Mouse (Mus musculus) c-Kit-positive CD71-negative TER-119-negative erythroid progenitor cells, embryonic 14.5 days (primary cell): ENCODE measurements around the gene Ak8.

Experiments used
- DNase-seq: peaks from one replicate; pipeline ENCODE4 v3.0.0-alpha.2; 2013; ENCODE audit warnings: low read depth

The Ak8 gene

GRCm38 (mm10) chr2:28699361-28700335, at the start of gene Ak8, which contains the start of gene Spaca9:
Gene Ak8, plus strand, starts transcription at chr2:28700164.
Gene Spaca9, minus strand, starts transcription at chr2:28699727.
- peak; percentile 56 for DNase-seq

GRCm38 (mm10) chr2:28650526-28650925, 49.4 kb upstream of the Ak8 start:
- DNase-seq: no peak

DNA sequence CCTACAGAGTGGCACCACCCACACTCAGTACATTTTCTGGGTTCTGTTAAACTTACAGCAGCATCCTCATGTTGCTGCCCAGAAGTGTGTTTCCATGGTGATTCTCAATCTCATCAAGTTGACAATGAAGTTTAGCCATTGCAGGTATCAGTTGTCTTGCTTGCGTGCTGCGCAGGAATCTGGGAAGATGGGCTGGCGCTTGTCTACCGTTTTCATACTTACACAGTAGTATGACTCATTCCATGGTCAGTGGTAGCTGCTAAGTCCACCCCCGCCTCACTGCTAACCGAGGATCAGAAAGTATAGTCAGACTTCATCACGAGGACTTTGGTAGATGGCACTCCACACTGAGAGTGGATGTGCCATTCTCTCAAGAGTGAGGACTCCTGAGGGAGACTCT, 46.6 kb upstream of the Ak8 start:
- DNase-seq: no peak

DNA sequence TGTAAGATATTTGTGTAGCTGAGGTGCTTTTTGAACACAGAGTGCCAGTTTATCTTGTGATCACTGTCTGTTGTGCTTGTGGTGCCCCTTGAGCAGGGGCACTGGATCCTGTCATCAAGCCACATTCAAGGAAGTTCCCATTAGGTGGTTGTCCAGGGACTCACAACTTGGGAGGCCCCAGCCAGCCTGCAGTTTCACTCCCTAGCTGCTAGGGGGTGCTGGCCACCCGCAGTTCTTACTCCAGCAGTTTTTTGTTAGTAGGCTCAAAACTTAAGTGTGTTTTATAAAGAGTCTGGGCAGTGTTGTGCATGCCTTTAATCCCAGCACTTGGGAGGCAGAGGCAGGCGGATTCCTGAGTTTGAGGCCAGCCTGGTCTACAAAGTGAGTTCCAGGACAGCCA, 45.7 kb upstream of the Ak8 start:
- DNase-seq: no peak

GRCm38 (mm10) chr2:28656216-28656615, 43.7 kb upstream of the Ak8 start:
- no peak for DNase-seq

DNA sequence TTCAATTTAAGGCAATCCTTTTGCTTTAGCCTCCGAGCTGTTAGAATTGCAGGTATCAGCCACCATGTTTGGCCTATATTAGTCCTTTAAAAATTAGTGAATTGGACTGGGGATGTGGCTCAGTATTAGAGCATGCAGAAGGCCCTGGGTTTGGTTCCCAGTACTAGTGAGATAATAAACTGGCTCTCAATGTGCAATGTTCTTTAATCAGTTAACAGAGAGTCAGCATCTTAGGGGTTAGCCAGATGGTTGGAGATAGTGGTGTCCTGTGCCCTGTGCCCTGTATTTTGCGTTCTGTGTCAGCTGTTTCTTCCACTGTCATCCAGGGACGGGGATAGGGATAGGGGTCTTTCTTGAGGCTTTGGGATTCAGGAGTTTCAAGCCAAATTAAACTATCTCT, 37.1 kb upstream of the Ak8 start:
- DNase-seq: no peak

DNA sequence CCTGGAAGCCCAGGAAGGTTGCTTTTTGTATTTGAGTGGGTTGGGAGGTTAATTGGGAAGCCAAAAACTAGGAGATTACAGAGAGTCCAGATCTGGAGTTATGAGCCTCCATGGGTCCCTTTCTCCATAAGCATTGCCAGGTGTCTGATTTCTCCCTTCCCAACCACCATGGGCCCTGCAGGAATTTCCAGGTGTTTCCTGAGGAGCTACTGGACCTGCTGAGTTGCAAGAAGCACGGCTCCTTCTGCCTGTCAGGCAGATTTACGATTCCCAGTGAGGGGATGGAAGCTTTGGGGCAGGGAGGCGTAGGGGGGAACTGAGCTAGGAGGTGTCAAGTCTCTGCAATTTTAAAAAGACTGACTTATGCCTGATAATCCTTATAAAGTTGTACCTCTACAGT, 34.1 kb upstream of the Ak8 start:
- no peak for DNase-seq

DNA sequence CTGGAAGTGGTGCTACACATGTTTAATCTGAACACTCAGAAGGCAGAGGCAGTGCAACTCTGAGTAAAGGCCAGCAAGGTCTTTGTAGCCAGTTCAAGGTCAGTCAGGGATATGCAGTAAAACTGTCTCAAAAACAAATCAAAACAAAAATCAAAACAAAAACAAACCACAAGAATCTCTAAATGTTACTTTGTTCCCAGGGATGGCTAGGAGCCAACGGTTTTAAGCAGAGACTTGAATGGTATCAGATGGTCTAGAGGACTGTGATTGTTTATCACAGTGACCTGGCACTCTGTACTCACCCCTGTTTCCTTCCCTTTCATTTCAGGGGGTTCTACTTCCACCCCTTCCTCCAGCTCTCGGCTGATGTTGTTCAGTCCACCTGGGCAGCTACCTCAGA, 28.5 kb upstream of the Ak8 start:
- DNase-seq: no peak

DNA sequence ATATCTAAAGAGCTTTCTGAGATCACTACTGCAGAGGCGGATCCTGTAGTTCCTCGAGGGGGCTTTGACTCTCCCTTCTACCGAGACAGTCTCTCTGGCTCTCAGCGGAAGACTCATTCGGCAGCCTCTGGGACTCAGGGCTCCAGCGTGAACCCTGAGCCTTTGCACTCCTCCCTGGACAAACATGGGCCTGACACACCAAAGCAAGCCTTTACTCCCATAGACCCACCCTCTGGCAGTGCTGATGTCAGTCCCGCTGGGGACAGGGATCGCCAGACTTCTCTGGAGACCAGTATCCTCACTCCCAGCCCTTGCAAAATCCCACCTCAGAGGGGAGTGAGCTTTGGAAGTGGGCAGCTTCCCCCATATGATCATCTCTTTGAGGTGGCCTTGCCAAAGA, 24.0 kb upstream of the Ak8 start:
- DNase-seq: no peak

DNA sequence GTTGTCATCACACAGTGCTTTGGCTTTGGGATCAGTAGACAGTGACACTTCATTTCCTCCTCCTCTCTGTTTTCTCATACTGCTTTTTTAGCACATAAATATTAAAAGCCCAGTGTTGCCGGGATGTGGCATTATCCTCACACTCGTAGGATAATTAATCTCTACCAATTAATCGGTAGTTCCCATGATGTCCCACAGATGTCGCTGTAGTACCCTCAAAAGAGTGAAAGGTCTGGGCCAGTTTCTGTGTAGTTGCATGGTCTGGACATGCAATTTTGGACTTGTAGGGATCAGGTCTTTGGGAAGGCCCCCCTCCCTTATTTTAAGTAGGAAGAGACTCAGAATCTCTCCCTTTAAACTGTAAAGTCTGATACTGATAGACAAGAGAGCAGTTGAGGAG, 19.3 kb upstream of the Ak8 start:
- no peak for DNase-seq

DNA sequence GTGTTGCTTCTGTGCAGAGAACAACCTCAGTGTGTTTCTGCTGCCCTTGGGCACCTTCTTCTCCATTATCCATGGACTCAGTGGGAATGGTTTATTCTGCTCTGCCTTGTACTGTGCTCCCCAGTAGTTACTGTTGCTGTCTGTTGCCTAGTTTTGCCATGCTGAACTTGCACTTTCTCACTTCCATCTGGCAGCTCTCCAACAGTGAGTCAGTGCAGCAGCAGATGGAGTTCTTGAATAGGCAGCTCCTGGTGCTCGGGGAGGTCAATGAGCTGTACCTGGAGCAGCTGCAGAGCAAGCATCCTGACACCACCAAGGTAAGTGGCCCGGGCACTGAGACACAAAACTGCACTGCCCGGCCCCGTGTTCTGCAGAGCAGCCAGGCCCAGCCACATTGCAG, 18.2 kb upstream of the Ak8 start:
- no peak for DNase-seq

- no peak for DNase-seq
Observed at GRCm38 (mm10) chr2:28685895-28686294, 14.1 kb upstream of the Ak8 start.

- DNase-seq: peak; percentile 38
Observed at GRCm38 (mm10) chr2:28688431-28688830, 11.5 kb upstream of the Ak8 start.

DNA sequence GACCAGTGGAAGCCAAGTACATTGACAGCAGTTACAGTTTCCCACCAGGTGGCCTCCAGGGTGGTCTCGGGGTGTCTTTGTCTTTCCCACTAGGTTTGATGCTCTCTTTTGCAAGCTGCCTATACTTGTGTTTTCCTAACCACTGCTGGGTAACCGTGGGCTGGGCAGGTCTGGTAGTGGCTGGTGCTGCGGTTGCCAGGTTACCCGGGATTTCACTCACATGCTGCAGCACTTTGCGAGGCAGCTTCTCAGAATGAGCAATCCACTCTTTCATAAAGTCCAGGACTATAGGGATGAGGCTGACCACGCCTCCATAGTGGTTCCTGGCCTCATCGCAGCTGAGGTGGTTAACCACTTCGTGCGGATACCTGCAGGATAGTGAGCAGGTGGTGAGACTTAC, 7.3 kb upstream of the Ak8 start:
- DNase-seq: no peak

GRCm38 (mm10) chr2:28698566-28698965, 1.4 kb upstream of the Ak8 start:
- DNase-seq: peak; percentile 45

DNA sequence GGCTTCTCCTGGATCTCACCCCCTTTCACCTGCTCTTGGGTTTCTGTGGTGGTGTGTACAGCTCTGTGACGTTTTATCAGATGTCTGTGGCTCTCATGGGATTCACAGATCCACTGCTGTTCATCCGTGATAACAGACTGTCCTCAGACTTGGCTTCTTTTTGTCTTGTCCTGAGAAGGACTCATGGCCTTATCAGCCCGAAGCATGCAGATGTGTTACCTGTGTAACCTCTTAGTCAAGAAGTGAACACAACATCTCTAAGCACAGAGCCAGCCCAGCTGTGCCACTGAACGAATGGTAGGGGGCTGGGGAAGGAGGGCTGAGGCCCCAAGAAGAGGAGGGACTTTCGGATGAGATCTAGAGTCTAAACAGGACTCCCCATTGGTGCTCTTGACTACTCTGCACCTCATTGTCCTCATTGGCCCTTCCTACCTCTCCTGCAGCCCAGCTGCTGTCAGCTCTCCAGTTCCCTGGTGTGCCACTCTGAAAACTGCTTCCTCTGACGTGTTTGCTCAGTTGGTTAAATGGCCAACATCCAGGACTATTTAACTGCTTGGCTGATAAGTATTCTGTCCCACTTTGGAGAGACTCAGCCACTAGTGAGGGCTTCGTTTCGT, 1.8 kb downstream of the Ak8 start:
- DNase-seq: no peak

GRCm38 (mm10) chr2:28706106-28706636, 6.2 kb downstream of the Ak8 start:
- DNase-seq: no peak

GRCm38 (mm10) chr2:28706787-28707186, 6.8 kb downstream of the Ak8 start:
- DNase-seq: no peak

GRCm38 (mm10) chr2:28713036-28713435, 13.1 kb downstream of the Ak8 start:
- no peak for DNase-seq

DNA sequence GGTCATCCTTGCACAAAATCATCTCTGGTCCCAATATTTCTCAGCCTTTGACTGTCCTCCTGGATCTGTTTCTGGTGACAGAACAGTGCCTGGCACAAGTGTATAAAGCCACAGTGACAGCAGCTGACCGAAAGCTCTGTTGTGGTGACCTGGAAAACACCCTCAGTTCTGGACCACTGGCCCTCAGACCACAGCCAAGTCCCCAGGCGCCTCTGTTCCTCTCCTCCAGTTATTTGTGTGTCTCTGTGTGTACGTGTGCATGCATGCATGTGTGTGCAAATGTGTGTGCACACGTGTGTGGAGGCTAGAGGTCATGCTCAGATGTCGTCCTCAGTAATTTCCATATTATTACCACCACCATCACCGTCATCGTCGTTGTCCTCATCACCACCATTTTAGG, 22.5 kb downstream of the Ak8 start:
- no peak for DNase-seq

DNA sequence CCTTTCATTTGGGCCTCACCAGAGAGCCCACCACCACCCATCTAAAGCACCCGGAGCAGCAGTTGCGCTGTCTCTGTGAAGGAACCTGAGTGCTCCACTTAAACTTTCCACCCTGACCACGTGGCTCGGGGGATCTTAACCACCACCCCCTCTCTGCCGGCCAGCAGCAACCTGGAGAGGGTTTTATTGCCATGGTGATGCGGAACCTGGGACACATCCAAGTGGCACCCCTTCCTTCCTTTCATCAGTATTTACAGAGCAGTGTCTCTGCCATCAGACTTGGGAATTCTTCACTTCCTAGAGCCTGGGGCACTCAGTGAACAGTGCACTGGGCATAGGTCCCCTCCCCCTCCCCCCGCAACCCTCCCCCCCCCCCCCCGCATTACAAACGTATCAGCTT, 23.9 kb downstream of the Ak8 start:
- no peak for DNase-seq

DNA sequence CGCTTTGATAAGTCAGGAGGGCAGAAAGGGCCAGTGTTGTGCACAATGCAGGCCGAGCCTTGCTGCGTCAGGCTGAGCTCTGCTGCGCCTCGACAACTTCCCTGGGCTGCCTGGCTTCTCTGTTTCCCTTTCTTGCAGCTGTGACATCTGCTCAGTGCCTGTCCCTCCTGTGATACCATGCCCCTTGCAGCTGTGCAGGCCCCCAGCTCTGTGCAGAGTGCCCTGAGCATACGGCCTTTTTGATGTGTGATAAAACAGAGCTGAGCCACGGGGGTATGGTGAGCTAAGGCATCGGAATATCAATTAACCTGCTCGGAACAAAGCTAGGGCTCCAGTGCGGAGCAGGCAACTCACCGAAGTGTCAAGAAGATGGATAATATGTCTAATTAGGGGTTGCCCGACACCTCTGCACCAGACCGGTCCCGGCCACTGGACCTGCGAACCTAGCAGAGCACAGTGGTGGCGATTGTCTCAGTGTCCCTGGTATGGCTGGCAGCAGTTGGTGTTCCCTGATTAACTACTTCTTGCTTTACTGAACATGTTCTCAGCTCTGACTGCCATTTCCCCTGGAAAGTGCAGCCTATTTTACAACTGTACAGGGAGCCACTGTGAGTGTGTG, 27.9 kb downstream of the Ak8 start:
- DNase-seq: no peak

- no peak for DNase-seq
Observed at GRCm38 (mm10) chr2:28730676-28731075, 30.7 kb downstream of the Ak8 start.
